Mouse (Mus musculus): Measurements from ENCODE around the gene Riok2.

The Riok2 gene

GRCm38 (mm10) chr17:17408137-17408536 is 34.0 kb downstream of the Riok2 start:
- DNase-seq (ENCODE audit: low spot score): no peak

GRCm38 (mm10) chr17:17408720-17409478 is 34.8 kb downstream of the Riok2 start:
- DNase-seq (ENCODE audit: low spot score): no peak

- DNase-seq (ENCODE audit: low spot score): no peak
Measured at GRCm38 (mm10) chr17:17409601-17410000, 35.5 kb downstream of the Riok2 start.

- DNase-seq (ENCODE audit: low spot score): no peak
Measured at GRCm38 (mm10) chr17:17411443-17411842, 37.3 kb downstream of the Riok2 start.

GRCm38 (mm10) chr17:17412176-17412575 is 38.1 kb downstream of the Riok2 start:
- no peak for DNase-seq (ENCODE audit: low spot score)

DNA sequence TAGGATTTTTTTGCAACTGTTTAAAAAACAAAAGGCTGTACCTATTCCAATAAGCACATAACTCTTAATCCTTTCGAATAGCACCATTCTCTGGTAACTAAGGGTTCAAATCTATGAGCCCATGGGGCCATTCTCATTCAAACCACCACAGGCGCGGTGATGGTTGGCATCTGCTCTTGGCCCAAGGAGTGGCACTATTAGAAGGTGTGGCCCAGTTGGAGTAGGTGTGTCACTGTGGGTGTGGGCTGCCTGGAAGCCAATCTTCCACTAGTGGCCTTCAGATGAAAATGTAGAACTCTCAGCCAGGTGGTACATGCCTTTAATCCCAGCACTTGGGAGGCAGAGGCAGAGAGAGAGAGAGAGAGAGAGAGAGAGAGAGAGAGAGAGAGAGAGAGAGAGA is 40.1 kb downstream of the Riok2 start:
- no peak for DNase-seq (ENCODE audit: low spot score)

GRCm38 (mm10) chr17:17424609-17425307 is 50.6 kb downstream of the Riok2 start:
- DNase-seq (ENCODE audit: low spot score): no peak

DNA sequence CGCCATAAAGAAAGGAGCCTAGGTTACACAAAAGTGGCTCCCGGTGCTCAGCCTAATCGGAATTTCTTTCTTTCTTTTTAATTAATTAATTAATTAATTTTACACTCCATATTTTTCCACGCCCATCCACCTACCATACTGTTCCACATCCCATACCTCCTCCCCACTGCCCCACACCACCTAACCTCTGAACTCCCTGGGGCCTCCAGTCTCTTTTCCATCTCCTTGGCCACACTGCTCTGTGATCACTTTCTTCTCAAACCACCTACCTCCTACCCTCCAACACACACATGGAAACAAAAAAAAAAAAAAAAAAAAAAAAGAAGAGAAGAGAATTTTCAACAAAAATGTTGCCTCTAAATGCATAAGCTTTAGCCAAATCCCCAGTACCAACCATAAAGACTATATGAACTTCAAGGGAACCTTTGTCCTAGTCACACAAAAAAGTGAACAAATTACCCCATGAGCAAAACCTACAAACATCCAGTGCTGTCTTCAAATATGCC is 51.3 kb downstream of the Riok2 start:
- no peak for DNase-seq (ENCODE audit: low spot score)

DNA sequence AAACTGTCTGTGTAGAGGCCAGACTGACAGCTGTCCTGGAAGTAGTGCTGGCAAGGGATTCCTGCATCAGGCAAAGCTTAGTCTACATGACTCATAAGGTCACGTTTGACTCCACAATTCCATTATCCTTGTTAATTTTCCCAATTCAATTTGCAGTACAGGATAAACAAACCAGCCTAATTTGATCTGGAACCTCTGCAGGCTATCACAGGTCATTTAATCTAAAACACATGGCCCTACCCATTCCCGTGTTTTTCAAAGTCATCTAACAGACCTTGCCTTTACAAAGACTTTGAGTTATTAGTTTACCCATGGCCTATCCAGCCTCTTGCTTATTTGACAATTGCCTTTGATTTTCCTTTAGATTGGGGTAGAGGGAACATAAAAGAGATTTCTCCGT is 51.8 kb downstream of the Riok2 start:
- DNase-seq (ENCODE audit: low spot score): no peak

DNA sequence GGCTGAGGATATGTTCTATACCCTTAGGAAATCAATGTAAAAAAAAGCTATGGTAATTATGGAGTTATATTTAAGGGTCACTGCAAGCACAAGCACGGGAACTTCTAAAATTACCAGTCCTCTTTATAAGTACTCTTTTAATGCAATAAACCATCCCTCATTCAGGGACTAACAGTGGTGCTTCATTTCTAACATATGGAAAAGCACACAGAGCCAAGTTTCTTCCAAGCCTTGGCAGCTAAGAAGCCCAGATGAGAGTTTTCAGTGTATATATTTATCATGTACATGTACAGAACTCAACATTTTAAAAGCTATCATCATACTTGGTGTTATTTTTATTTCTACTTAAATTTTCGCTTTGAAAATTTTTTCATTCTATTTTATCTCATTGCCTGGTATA is 54.8 kb downstream of the Riok2 start:
- DNase-seq (ENCODE audit: low spot score): no peak

- no peak for DNase-seq (ENCODE audit: low spot score)
Measured at GRCm38 (mm10) chr17:17433679-17434078, 59.6 kb downstream of the Riok2 start.

DNA sequence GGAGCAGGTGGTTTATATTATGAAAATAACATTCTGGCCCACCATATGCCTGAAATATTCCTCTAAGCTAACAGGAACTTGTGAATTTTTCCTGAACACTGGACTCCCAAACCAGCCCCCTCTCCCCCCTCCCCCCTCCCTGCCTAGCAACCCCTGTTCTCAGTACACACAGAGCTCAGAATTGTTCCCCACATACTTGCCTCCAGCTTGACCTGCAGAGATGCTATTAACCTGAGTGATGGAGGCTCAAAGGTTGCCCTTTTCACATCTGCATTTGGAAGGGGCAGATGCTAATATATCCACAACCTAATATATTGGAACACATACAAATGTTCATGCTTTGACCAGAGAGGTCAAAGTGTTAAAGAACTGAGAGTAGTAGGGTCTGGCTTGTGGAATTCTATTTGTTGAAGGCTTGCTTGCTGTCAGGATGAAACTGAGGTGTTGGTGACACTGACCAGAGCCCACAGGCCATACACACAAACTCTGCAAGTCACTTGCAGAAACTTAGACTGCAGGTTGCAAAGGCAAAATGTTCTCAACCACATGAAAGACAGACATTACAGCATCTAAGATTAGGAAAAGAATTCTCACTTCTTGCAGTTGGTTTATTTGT is 64.6 kb downstream of the Riok2 start:
- DNase-seq (ENCODE audit: low spot score): no peak

GRCm38 (mm10) chr17:17441876-17442498 is 67.9 kb downstream of the Riok2 start:
- DNase-seq (ENCODE audit: low spot score): no peak

- no peak for DNase-seq (ENCODE audit: low spot score)
Measured at GRCm38 (mm10) chr17:17444297-17444886, 70.3 kb downstream of the Riok2 start.

Data from urinary bladder, postnatal 14 days (tissue).